Mouse (Mus musculus): ENCODE data around the gene H2-K1. TPM values are rescaled to one million over a fixed set of nuclear protein-coding genes. Genes with fewer than 3 reads are reported as not detected.

H2-K1 gene
- polyA plus RNA-seq, 1 experiment from 2014 or later: 130 TPM

DNA sequence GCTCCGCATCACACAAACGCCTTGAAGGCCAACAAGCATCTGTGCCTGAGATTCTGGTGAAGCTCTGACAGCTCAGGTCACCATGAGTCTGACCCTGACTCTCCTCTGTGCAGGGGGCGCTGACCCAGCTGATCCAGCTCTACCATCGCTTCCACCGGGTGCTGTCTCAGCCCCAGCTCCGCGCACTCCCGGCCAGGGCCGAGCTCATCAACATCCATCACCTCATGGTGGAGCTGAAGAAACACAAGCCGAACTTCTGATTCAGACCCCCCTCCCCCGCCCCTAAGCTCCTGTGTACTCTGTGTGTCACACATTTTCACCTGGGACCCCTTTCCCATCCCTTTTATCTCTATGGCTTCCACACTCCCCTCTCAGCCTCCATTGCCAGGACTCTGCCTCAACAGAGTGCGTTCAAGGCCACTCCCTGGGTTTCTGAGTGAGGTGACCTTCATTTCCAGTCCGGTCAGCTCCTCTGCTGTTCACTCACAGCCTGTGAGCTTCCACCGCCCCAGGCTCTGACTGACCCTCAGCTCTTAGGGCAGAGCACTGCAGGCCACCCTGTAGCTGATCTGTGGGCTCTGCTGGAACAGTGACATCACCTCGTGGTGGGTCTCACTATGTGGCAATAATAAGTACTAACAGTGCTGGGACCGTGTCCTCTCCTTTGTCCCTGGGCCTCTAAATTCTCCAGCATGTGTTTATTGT is 34.1 kb downstream of the H2-K1 start:
- H3K4me1 ChIP-seq (replicated peaks; ENCODE audit: control insufficient read depth, insufficient read depth): no peaks in the 10 kb centered on the region
- DNase-seq (ENCODE audit: low spot score) (no peak), ATAC-seq (ENCODE audit: low FRiP score, low TSS enrichment) (no peak; the same call in 1 of the 2 replicates)
- H3K27me3 ChIP-seq (ENCODE audit: control insufficient read depth, insufficient read depth, low read length): no peaks in the 10 kb centered on the region
- no peak overlapping the region for H3K4me3 ChIP-seq (ENCODE audit: low read depth, low read length)
- 82% methylated on average over 16 of the region's 16 CpGs for WGBS
- no peak overlapping the region for H3K4me2 ChIP-seq (replicated peaks; ENCODE audit: low read depth)
- H3K9me3 ChIP-seq (ENCODE audit: control insufficient read depth, low read length): no peaks in the 10 kb centered on the region
- no peak overlapping the region for H3K9ac ChIP-seq (ENCODE audit: low read length)
- no peak overlapping the region for H3K27ac ChIP-seq (replicated peaks)
- H3K36me3 ChIP-seq (ENCODE audit: control insufficient read depth, insufficient read depth, low read length): no peaks in the 10 kb centered on the region
- TF ChIP-seq CTCF (IDR thresholded peaks at IDR 0.05; ENCODE audit: low read depth): no peak
- no peak for TF ChIP-seq EP300 (optimal IDR thresholded peaks at IDR 0.05)

DNA sequence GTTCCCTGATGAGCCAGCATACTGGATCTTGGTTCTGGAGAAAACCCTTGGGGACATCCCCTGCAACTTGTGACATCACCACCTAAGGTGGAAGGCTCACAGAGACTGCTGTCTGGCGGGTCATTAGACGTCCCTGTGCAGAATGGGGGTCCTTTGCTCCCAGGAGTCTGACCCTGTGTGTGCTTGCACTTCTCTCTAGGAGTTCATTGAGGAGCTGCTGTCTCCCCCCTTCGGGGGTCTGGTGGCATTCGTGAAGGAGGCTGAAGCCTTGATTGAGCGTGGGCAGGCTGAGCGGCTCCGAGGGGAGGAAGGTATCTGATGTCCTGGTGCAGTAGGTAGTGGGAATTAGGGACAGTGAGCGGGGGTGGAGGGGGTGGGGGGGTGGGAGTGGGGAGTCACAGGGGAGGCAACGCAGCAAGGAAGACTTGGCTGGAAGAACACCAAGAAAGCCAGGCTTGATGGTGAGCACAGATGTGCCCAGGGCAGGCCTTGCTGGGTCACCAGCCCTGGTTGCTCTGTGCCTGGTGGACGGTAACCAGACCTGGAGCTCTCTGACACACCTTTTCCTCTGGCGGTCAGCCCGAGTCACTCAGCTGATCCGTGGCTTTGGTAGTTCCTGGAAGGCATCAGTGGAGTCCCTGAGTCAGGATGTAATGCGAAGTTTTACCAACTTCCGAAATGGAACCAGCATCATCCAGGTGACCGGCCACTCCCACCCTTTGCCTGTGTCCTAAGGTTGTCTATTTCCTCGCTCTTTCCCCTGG is 34.9 kb downstream of the H2-K1 start:
- ATAC-seq (ENCODE audit: low FRiP score, low TSS enrichment): no peak
- Histone ChIP-seq H3K4me3 (ENCODE audit: low read depth, low read length) (no peak overlapping the region), H3K27me3 (ENCODE audit: control insufficient read depth, insufficient read depth, low read length) (no peaks in the 10 kb centered on the region), H3K9me3 (ENCODE audit: control insufficient read depth, low read length) (no peaks in the 10 kb centered on the region), H3K27ac (replicated peaks) (no peak overlapping the region), H3K4me1 (replicated peaks; ENCODE audit: control insufficient read depth, insufficient read depth) (no peaks in the 10 kb centered on the region), H3K9ac (ENCODE audit: low read length) (no peak overlapping the region), H3K4me2 (replicated peaks; ENCODE audit: low read depth) (no peak overlapping the region), H3K36me3 (ENCODE audit: control insufficient read depth, insufficient read depth, low read length) (no peaks in the 10 kb centered on the region; the same call in 1 of the 2 replicates)
- 86% methylated on average over 17 of the region's 17 CpGs for WGBS
- TF ChIP-seq CTCF (IDR thresholded peaks at IDR 0.05; ENCODE audit: low read depth) (no peak), EP300 (optimal IDR thresholded peaks at IDR 0.05) (no peak)
- DNase-seq (ENCODE audit: low spot score): no peak

DNA sequence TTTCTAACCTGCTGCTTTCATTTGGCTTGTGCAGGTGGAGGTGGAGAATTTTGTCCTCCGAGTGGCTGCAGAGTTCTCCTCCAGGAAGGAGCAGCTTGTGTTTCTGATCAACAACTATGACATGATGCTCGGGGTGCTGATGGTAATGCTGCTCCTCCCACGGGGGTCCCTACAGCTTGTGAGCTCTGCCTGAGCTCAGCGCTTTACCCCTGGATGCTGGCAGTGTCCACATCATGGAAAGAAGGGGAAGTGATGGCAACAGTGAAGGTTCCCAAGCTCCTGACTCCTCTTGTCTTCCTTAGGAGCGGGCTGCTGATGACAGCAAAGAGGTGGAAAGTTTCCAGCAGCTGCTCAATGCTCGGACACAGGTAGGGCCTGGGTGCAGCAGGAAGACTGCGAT is 37.3 kb downstream of the H2-K1 start:
- Histone ChIP-seq H3K4me1 (replicated peaks; ENCODE audit: control insufficient read depth, insufficient read depth) (no peaks in the 10 kb centered on the region), H3K4me2 (replicated peaks; ENCODE audit: low read depth) (no peak overlapping the region), H3K36me3 (ENCODE audit: control insufficient read depth, insufficient read depth, low read length) (peaks cover 9% of the 10 kb centered on the region; the same call in 1 of the 2 replicates), H3K27me3 (ENCODE audit: control insufficient read depth, insufficient read depth, low read length) (no peaks in the 10 kb centered on the region), H3K9me3 (ENCODE audit: control insufficient read depth, low read length) (no peaks in the 10 kb centered on the region), H3K27ac (replicated peaks) (no peak overlapping the region), H3K9ac (ENCODE audit: low read length) (no peak overlapping the region), H3K4me3 (ENCODE audit: low read depth, low read length) (no peak overlapping the region)
- 91% methylated on average over 7 of the region's 7 CpGs for WGBS
- TF ChIP-seq EP300 (optimal IDR thresholded peaks at IDR 0.05): no peak
- no peak for TF ChIP-seq CTCF (IDR thresholded peaks at IDR 0.05; ENCODE audit: low read depth)
- ATAC-seq (ENCODE audit: low FRiP score, low TSS enrichment) (no peak), DNase-seq (ENCODE audit: low spot score) (no peak)

DNA sequence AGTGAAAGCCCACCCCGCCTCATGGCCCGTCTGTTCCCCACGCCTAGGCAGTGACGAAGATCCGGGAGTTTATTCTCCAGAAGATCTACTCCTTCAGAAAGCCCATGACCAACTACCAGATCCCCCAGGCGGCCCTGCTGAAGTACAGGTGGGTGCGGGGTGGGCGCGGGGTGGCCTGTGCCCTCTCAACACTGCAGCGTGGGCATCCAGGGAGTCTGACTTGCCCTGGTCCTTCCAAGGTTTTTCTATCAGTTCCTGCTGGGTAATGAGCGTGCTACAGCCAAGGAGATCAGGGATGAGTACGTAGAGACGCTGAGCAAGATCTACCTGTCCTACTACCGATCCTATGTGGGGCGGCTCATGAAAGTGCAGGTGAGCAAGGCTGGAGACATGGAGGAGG is 40.2 kb downstream of the H2-K1 start:
- TF ChIP-seq EP300 (optimal IDR thresholded peaks at IDR 0.05) (no peak), CTCF (IDR thresholded peaks at IDR 0.05; ENCODE audit: low read depth) (no peak)
- Histone ChIP-seq H3K4me1 (replicated peaks; ENCODE audit: control insufficient read depth, insufficient read depth) (no peaks in the 10 kb centered on the region), H3K4me2 (replicated peaks; ENCODE audit: low read depth) (no peak overlapping the region), H3K36me3 (ENCODE audit: control insufficient read depth, insufficient read depth, low read length) (peaks cover 9% of the 10 kb centered on the region; the same call in 1 of the 2 replicates), H3K27ac (replicated peaks) (no peak overlapping the region), H3K4me3 (ENCODE audit: low read depth, low read length) (no peak overlapping the region), H3K27me3 (ENCODE audit: control insufficient read depth, insufficient read depth, low read length) (no peaks in the 10 kb centered on the region), H3K9me3 (ENCODE audit: control insufficient read depth, low read length) (no peaks in the 10 kb centered on the region), H3K9ac (ENCODE audit: low read length) (no peak overlapping the region)
- 90% methylated on average over 15 of the region's 15 CpGs for WGBS
- DNase-seq (ENCODE audit: low spot score): no peak
- ATAC-seq (ENCODE audit: low FRiP score, low TSS enrichment): no peak

DNA sequence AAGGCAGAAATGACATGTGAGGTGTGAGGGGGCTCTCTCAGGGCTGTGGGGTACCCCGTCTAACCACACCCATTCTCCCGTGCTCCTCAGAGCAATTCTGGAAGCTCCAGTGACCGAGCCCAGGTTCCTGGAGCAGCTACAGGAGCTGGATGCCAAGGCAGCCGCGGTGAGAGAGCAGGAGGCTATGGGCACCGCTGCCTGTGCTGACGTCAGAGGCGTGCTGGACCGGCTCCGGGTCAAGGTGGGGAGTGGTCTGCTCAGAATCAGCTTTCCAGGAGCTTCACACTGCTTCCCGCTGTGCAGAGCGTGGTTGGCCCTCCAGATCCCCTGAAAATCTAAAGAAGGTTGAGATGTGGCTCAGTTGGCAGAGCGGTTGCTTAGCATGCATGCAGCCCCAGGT is 41.0 kb downstream of the H2-K1 start:
- no peak for DNase-seq (ENCODE audit: low spot score)

DNA sequence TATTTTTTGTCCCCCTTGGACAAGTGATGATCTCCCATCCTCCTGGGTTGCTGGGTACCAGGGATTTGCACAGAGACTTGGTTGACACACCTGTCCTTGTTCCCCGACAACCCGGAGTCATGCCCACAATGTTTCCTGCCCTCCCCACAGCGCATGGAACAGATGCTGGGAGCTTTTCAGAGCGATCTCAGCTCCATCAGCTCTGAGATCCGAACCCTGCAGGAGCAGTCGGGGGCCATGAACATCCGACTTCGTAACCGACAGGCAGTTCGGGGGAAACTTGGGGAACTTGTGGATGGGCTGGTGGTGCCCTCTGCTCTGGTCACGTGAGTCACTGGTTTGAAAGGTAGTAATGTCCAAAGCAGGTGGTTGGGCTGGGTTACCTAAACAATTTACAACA is 41.7 kb downstream of the H2-K1 start:
- ATAC-seq (ENCODE audit: low FRiP score, low TSS enrichment): no peak
- H3K9ac ChIP-seq (ENCODE audit: low read length): no peak overlapping the region
- TF ChIP-seq EP300 (optimal IDR thresholded peaks at IDR 0.05): no peak
- no peak for TF ChIP-seq CTCF (IDR thresholded peaks at IDR 0.05; ENCODE audit: low read depth)
- DNase-seq (ENCODE audit: low spot score): no peak
- H3K4me1 ChIP-seq (replicated peaks; ENCODE audit: control insufficient read depth, insufficient read depth): peaks cover 2% of the 10 kb centered on the region; the same call in 1 of the 2 replicates
- H3K4me3 ChIP-seq (ENCODE audit: low read depth, low read length): no peak overlapping the region
- no peaks in the 10 kb centered on the region for H3K9me3 ChIP-seq (ENCODE audit: control insufficient read depth, low read length)
- H3K4me2 ChIP-seq (replicated peaks; ENCODE audit: low read depth): no peak overlapping the region
- WGBS: 91% methylated on average over 11 of the region's 11 CpGs
- peaks cover 9% of the 10 kb centered on the region; the same call in 1 of the 2 replicates for H3K36me3 ChIP-seq (ENCODE audit: control insufficient read depth, insufficient read depth, low read length)
- no peaks in the 10 kb centered on the region for H3K27me3 ChIP-seq (ENCODE audit: control insufficient read depth, insufficient read depth, low read length)
- H3K27ac ChIP-seq (replicated peaks): no peak overlapping the region

More for the DNA sequence above, 41.0 kb downstream of the H2-K1 start:
- H3K27ac ChIP-seq (replicated peaks): no peak overlapping the region
- TF ChIP-seq EP300 (optimal IDR thresholded peaks at IDR 0.05) (no peak), CTCF (IDR thresholded peaks at IDR 0.05; ENCODE audit: low read depth) (no peak)
- no peak overlapping the region for H3K9ac ChIP-seq (ENCODE audit: low read length)
- no peak for ATAC-seq (ENCODE audit: low FRiP score, low TSS enrichment)
- H3K4me3 ChIP-seq (ENCODE audit: low read depth, low read length): no peak overlapping the region
- peaks cover 9% of the 10 kb centered on the region; the same call in 1 of the 2 replicates for H3K36me3 ChIP-seq (ENCODE audit: control insufficient read depth, insufficient read depth, low read length)
- H3K4me2 ChIP-seq (replicated peaks; ENCODE audit: low read depth): no peak overlapping the region
- H3K9me3 ChIP-seq (ENCODE audit: control insufficient read depth, low read length): no peaks in the 10 kb centered on the region
- no peaks in the 10 kb centered on the region for H3K27me3 ChIP-seq (ENCODE audit: control insufficient read depth, insufficient read depth, low read length)
- WGBS: 95% methylated on average over 13 of the region's 13 CpGs
- peaks cover 2% of the 10 kb centered on the region; the same call in 1 of the 2 replicates for H3K4me1 ChIP-seq (replicated peaks; ENCODE audit: control insufficient read depth, insufficient read depth)
